In genomic region chr9:48420437-48420836, GRCm38 (mm10) we compare ENCODE assay signal across 22 mouse cellular contexts. TPM values are rescaled to one million over a fixed set of nuclear protein-coding genes. Genes with fewer than 3 reads are reported as not detected.
A peak's percentile ranks its signal among the peaks of the same experiment; 100 is the strongest.
DNase-seq lines count a peak whose midpoint lies in the region; TF ChIP-seq lines count a peak whose summit lies in the region.
"Had no signal": no experiment of that assay in that cellular context is flagged by ENCODE, and none has a peak within 500 bp of the region (broad histone marks: within the 10 kb centered on the region; RNA-seq: fewer than 3 reads in every experiment).

No protein-coding gene starts in this region.

- TF ChIP-seq CTCF in CH12.LX (conservative IDR thresholded peaks at IDR 0.05 in 1 of 2, IDR thresholded peaks at IDR 0.05 in 1 of 2; ENCODE audit: low read depth in 2 of 2, low read length in 2 of 2) = no peak
- no peak for TF ChIP-seq CTCF in small intestine, adult 2 months (IDR thresholded peaks at IDR 0.05; ENCODE audit: extremely low read depth, insufficient read length, insufficient replicate concordance, low read depth, low read length)

- H3K9ac ChIP-seq in CH12.LX (ENCODE audit: insufficient read depth, low read depth) = peak overlapping the region; percentile 79
- H3K9ac ChIP-seq: embryonic facial prominence, embryonic 13.5 days; forebrain, embryonic 12.5 days; forebrain, postnatal 0 days; hindbrain, embryonic 13.5 days had no signal

- H3K27me3 ChIP-seq in CH12.LX (replicated peaks) = no peaks in the 10 kb centered on the region
- no peaks in the 10 kb centered on the region for H3K27me3 ChIP-seq in small intestine, adult 2 months (ENCODE audit: control insufficient read depth, insufficient read depth, low read length)
- H3K27me3 ChIP-seq: forebrain, embryonic 12.5 days; hindbrain, embryonic 13.5 days had no signal

- peak; percentile 81 for TF ChIP-seq EP300 in CH12.LX (IDR thresholded peaks at IDR 0.05; ENCODE audit: low read length)

- in situ Hi-C loops in CH12.LX (cut with MboI; ENCODE audit: low pct_ligation_motif_present, low pct_unique_long_range_greater_than_20kb, low sequenced_read_pairs) = no loop called here

- H3K27ac ChIP-seq in CH12.LX (ENCODE audit: insufficient read depth, low read depth) = peak overlapping the region; percentile 88
- no peak overlapping the region for H3K27ac ChIP-seq in small intestine, adult 2 months (ENCODE audit: insufficient read depth, low read depth, low read length)
- H3K27ac ChIP-seq: embryonic facial prominence, embryonic 13.5 days; forebrain, embryonic 12.5 days; gastrocnemius, adult 2 months; heart, embryonic 10.5 days; hindbrain, embryonic 13.5 days; hindbrain, postnatal 0 days had no signal

- peaks cover 14 to 52% of the 10 kb centered on the region in 2 experiments for H3K4me1 ChIP-seq in CH12.LX (ENCODE audit: control insufficient read depth in 1 of 2, insufficient read depth in 2 of 2)
- no peaks in the 10 kb centered on the region for H3K4me1 ChIP-seq in small intestine, adult 2 months (ENCODE audit: control insufficient read depth, insufficient read depth, insufficient read length, low read length)
- H3K4me1 ChIP-seq: embryonic facial prominence, embryonic 13.5 days; forebrain, embryonic 12.5 days; heart, embryonic 10.5 days; hindbrain, embryonic 13.5 days had no signal

- peaks cover 20% of the 10 kb centered on the region for H3K79me2 ChIP-seq in CH12.LX (replicated peaks; ENCODE audit: control insufficient read depth, extremely low read depth, insufficient read depth, poor library complexity, severe bottlenecking)

- 81% methylated on average over 7 of the region's 7 CpGs for WGBS in small intestine, adult 2 months

- H3K4me2 ChIP-seq in CH12.LX (ENCODE audit: insufficient read depth, low read depth, poor library complexity, severe bottlenecking) = peak overlapping the region; percentile 43
- H3K4me2 ChIP-seq: embryonic facial prominence, embryonic 13.5 days; forebrain, embryonic 12.5 days; hindbrain, embryonic 13.5 days had no signal

- H3K36me3 ChIP-seq in CH12.LX (replicated peaks in 1 of 2; ENCODE audit: control insufficient read depth in 1 of 2, insufficient read depth in 1 of 2, low read length in 1 of 2) = peaks cover 7 to 28% of the 10 kb centered on the region in 2 experiments
- H3K36me3 ChIP-seq in small intestine, adult 2 months (ENCODE audit: control insufficient read depth, insufficient read depth, low read length) = no peaks in the 10 kb centered on the region
- H3K36me3 ChIP-seq: embryonic facial prominence, embryonic 13.5 days; forebrain, embryonic 12.5 days; heart, embryonic 10.5 days; hindbrain, embryonic 13.5 days had no signal

- peak; percentile 73 for DNase-seq in heart, adult 11 months
- no peak for DNase-seq in heart, adult 9 months (ENCODE audit: low spot score in 2 of 2)
- peak; percentile 85 for DNase-seq in CH12.LX (ENCODE audit: extremely low read depth)
- no peak for DNase-seq in yolk sac, embryonic 10.5 days (ENCODE audit: low spot score)
- DNase-seq in adrenal gland, postnatal 14 days = no peak
- DNase-seq in layer of hippocampus, adult 9-10 months (ENCODE audit: low spot score) = no peak
- DNase-seq: adrenal gland, adult 2 months; adrenal gland, postnatal 36 days; cerebellum, adult 11 months; cerebellum, adult 8-10 months; cerebellum, postnatal 25 days; forebrain, postnatal 0 days; gastrocnemius, adult 2 months; gastrocnemius, postnatal 25 days; heart, postnatal 10 days; heart, postnatal 4 days had no signal

- no peak; the same call in 1 of the 2 replicates for TF ChIP-seq RAD21 in CH12.LX (IDR thresholded peaks at IDR 0.05; ENCODE audit: low read depth, low read length)

- peak; percentile 68 for TF ChIP-seq POLR2A in CH12.LX (IDR thresholded peaks at IDR 0.05; ENCODE audit: low read depth, low read length)
- no peak for TF ChIP-seq POLR2A in small intestine, adult 2 months (IDR thresholded peaks at IDR 0.05; ENCODE audit: low read depth, low read length)

- H3K4me3 ChIP-seq in CH12.LX (replicated peaks in 1 of 3; ENCODE audit: low read depth in 2 of 3, low read length in 2 of 3, poor library complexity in 1 of 3) = peak overlapping the region; percentile 63 to 77 (median 69)
- H3K4me3 ChIP-seq in small intestine, adult 2 months (ENCODE audit: low read depth, low read length) = peak overlapping the region; percentile 21; the same call in 1 of the 2 replicates
- H3K4me3 ChIP-seq: embryonic facial prominence, embryonic 13.5 days; forebrain, embryonic 12.5 days; gastrocnemius, adult 2 months; heart, embryonic 10.5 days; hindbrain, embryonic 13.5 days had no signal

- dilution Hi-C loops in CH12.LX (cut with MboI; ENCODE audit: extremely low pct_ligation_motif_present, extremely low pct_unique_long_range_greater_than_20kb, low sequenced_read_pairs) = no loop called here

- no peaks in the 10 kb centered on the region for H3K9me3 ChIP-seq in CH12.LX (replicated peaks; ENCODE audit: low read length)
- H3K9me3 ChIP-seq: embryonic facial prominence, embryonic 13.5 days; forebrain, embryonic 12.5 days; heart, embryonic 10.5 days; hindbrain, embryonic 13.5 days had no signal

TF ChIP-seq in CH12.LX, 34 proteins besides CTCF, POLR2A, EP300 and RAD21:
- peak; percentile 91 for TF ChIP-seq BHLHE40 (IDR thresholded peaks at IDR 0.05; ENCODE audit: low read depth, low read length)
- TF ChIP-seq MEF2A (IDR thresholded peaks at IDR 0.05; ENCODE audit: borderline replicate concordance, low read depth, low read length) = peak; percentile 65
- TF ChIP-seq USF1 (IDR thresholded peaks at IDR 0.05; ENCODE audit: low read depth, low read length) = no peak
- TF ChIP-seq ZMIZ1 (IDR thresholded peaks at IDR 0.05; ENCODE audit: low read depth, low read length) = 0 out of 2 replicates have a peak, but pooled peaks have one; percentile 52
- TF ChIP-seq IRF4 (IDR thresholded peaks at IDR 0.05; ENCODE audit: low read depth, low read length) = peak; percentile 63
- TF ChIP-seq E2F4 (IDR thresholded peaks at IDR 0.05; ENCODE audit: insufficient replicate concordance, low read depth, low read length) = no peak
- peak; percentile 75 for TF ChIP-seq MAFK (IDR thresholded peaks at IDR 0.05; ENCODE audit: insufficient replicate concordance, low read length)
- TF ChIP-seq POLR2AphosphoS2 (IDR thresholded peaks at IDR 0.05; ENCODE audit: low read depth, low read length) = no peak
- peak; percentile 84 for TF ChIP-seq TCF12 (IDR thresholded peaks at IDR 0.05; ENCODE audit: low read depth, low read length)
- peak; percentile 91 for TF ChIP-seq TBP (conservative IDR thresholded peaks at IDR 0.05; ENCODE audit: low read depth, low read length)
- no peak for TF ChIP-seq ZC3H11A (IDR thresholded peaks at IDR 0.05; ENCODE audit: low read depth, low read length)
- TF ChIP-seq ETS1 (conservative IDR thresholded peaks at IDR 0.05; ENCODE audit: low read depth, low read length) = peak; percentile 69
- 0 out of 2 replicates have a peak, but pooled peaks have one; percentile 28 for TF ChIP-seq JUND (conservative IDR thresholded peaks at IDR 0.05; ENCODE audit: low read depth, low read length)
- TF ChIP-seq SMC3 (IDR thresholded peaks at IDR 0.05; ENCODE audit: low read depth, low read length) = no peak
- peak; percentile 83 for TF ChIP-seq MAX (IDR thresholded peaks at IDR 0.05; ENCODE audit: low read length)
- TF ChIP-seq MYC (IDR thresholded peaks at IDR 0.05; ENCODE audit: low read depth, low read length) = peak; percentile 90
- 0 out of 2 replicates have a peak, but pooled peaks have one; percentile 21 for TF ChIP-seq KAT2A (IDR thresholded peaks at IDR 0.05; ENCODE audit: insufficient replicate concordance, low read length)
- TF ChIP-seq USF2 (conservative IDR thresholded peaks at IDR 0.05; ENCODE audit: low read depth, low read length) = no peak
- peak; percentile 19; the same call in 1 of the 2 replicates for TF ChIP-seq MXI1 (IDR thresholded peaks at IDR 0.05; ENCODE audit: low read depth, low read length)
- peak; percentile 90 for TF ChIP-seq SIN3A (IDR thresholded peaks at IDR 0.05; ENCODE audit: low read length)

RNA-seq across cellular contexts. Expression of gene Rexo2, which starts 60.0 kb away (rescaled TPM):
- 120 and 161 TPM in 2 replicates for total RNA-seq in CH12.LX (2012; rRNA removed)
- total RNA-seq in CH12.LX (2014; rRNA removed) = 108 and 112 TPM in 2 replicates
- polyA plus RNA-seq in CH12.LX (2012; ENCODE audit: insufficient read length, low read depth) = 253 and 296 TPM in 2 replicates
- polyA plus RNA-seq in small intestine, adult 2 months (2012; rRNA removed) = 18.0 and 26.4 TPM in 2 replicates
- 92.9 and 94.2 TPM in 2 replicates for total RNA-seq in adrenal gland, postnatal 14 days (2021)

Comparison
In these comparisons a context has a peak if more than half of its experiments do, and no peak if none do; other contexts are left out.
1. DNase-seq: peak in heart, adult 11 months (single experiment) and CH12.LX (single experiment); none in heart, adult 9 months (0 of 2), yolk sac, embryonic 10.5 days (single experiment), adrenal gland, postnatal 14 days (single experiment) and layer of hippocampus, adult 9-10 months (single experiment).